Mouse (Mus musculus) gastrocnemius, postnatal 10 days (tissue): ENCODE measurements around the gene Grip1. TPM values are rescaled to one million over a fixed set of nuclear protein-coding genes. Genes with fewer than 3 reads are reported as not detected.

Source experiments
- DNase-seq: peaks from one replicate; pipeline ENCODE4 v3.0.0; 2021; ENCODE audit warnings: mixed read lengths
- total RNA-seq, 2 experiments: library from RNA; stranded (reverse); gene quantifications; 2 replicates each; pipeline ENCODE4 v1.2.3; 2021

Gene Grip1
- total RNA-seq, 2 experiments from 2014 or later, result 0.61 to 0.88 TPM

- DNase-seq, result no peak
Measured at GRCm38 (mm10) chr10:119761451-119762367, 308.1 kb downstream of the Grip1 start.

- DNase-seq, result no peak
Measured at GRCm38 (mm10) chr10:119778871-119779270, 325.2 kb downstream of the Grip1 start.

- no peak for DNase-seq
Measured at GRCm38 (mm10) chr10:119779657-119780056, 326.0 kb downstream of the Grip1 start.

GRCm38 (mm10) chr10:119790507-119790906, 336.9 kb downstream of the Grip1 start:
- no peak for DNase-seq

- DNase-seq, result no peak
Measured at GRCm38 (mm10) chr10:119802421-119802820, 348.8 kb downstream of the Grip1 start.

- DNase-seq, result no peak
Measured at GRCm38 (mm10) chr10:119803633-119804422, 350.2 kb downstream of the Grip1 start.

GRCm38 (mm10) chr10:119804423-119804814, 350.8 kb downstream of the Grip1 start:
- no peak for DNase-seq

GRCm38 (mm10) chr10:119805082-119805481, 351.5 kb downstream of the Grip1 start:
- no peak for DNase-seq

- DNase-seq, result no peak
Measured at GRCm38 (mm10) chr10:119806151-119806550, 352.5 kb downstream of the Grip1 start.

GRCm38 (mm10) chr10:119808384-119808783, 354.8 kb downstream of the Grip1 start:
- no peak for DNase-seq

- no peak for DNase-seq
Measured at GRCm38 (mm10) chr10:119814087-119814486, 360.5 kb downstream of the Grip1 start.

GRCm38 (mm10) chr10:119816001-119816400, 362.4 kb downstream of the Grip1 start:
- DNase-seq, result no peak

GRCm38 (mm10) chr10:119818381-119818780, 364.8 kb downstream of the Grip1 start:
- no peak for DNase-seq

- DNase-seq, result no peak
Measured at GRCm38 (mm10) chr10:119819102-119819681, 365.6 kb downstream of the Grip1 start.

GRCm38 (mm10) chr10:119819740-119820139, 366.1 kb downstream of the Grip1 start:
- no peak for DNase-seq

- no peak for DNase-seq
Measured at GRCm38 (mm10) chr10:119820428-119820827, 366.8 kb downstream of the Grip1 start.

- DNase-seq, result no peak
Measured at GRCm38 (mm10) chr10:119823691-119824090, 370.1 kb downstream of the Grip1 start.

- DNase-seq, result no peak
Measured at GRCm38 (mm10) chr10:119824521-119824920, 370.9 kb downstream of the Grip1 start.

GRCm38 (mm10) chr10:119830388-119830956, 376.8 kb downstream of the Grip1 start:
- peak; percentile 17 for DNase-seq

GRCm38 (mm10) chr10:119831086-119831485, 377.5 kb downstream of the Grip1 start:
- DNase-seq, result no peak

- DNase-seq, result no peak
Measured at GRCm38 (mm10) chr10:119833334-119833733, 379.7 kb downstream of the Grip1 start.

- no peak for DNase-seq
Measured at GRCm38 (mm10) chr10:119834122-119834521, 380.5 kb downstream of the Grip1 start.
